ENCODE assay signal across 19 mouse cellular contexts in the genomic region with DNA sequence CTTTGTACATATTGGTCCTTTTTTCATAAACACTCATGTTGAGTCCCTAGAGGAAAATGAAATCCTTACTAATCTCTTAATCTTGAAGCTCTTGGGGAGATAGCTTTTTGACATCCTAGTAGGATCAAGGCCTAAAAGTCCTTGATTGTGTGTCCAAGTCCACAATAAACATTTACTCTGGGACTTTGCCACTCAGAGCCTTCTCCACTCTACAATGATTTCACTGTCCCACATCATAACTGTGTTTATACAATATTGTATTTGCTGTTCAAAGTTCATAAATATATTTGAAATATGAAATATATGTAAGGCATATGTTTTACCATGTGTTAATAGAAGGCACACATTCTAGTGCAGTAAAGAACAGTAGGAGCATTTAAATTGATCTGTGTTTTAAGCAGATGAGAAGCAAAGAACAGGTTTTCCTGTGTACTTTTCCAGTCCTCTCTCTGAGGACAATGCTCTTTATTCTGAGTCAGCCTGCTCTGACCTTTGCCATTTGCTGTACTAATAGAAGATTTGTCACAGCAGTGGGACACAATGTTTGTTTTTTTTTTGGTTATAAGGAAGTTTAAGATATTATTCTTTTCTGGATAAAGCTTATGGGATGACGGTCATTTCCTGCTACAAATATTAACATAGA.
"Had no signal": no experiment of that assay in that cellular context is flagged by ENCODE, and none has a peak within 500 bp of the region (broad histone marks: within the 10 kb centered on the region; RNA-seq: fewer than 3 reads in every experiment).

No protein-coding gene starts in this region.

- H3K9ac ChIP-seq: lung, embryonic 14.5 days; midbrain, embryonic 12.5 days; neural tube, embryonic 13.5 days; neural tube, embryonic 15.5 days had no signal

- H3K4me1 ChIP-seq: midbrain, embryonic 10.5 days; midbrain, embryonic 12.5 days; neural tube, embryonic 13.5 days; neural tube, embryonic 15.5 days had no signal

- ATAC-seq: midbrain, embryonic 16.5 days had no signal

- H3K4me2 ChIP-seq: lung, embryonic 14.5 days; midbrain, embryonic 12.5 days; neural tube, embryonic 13.5 days; neural tube, embryonic 15.5 days had no signal

- H3K27me3 ChIP-seq: midbrain, embryonic 12.5 days; neural tube, embryonic 13.5 days; neural tube, embryonic 15.5 days had no signal

- H3K27ac ChIP-seq: midbrain, embryonic 10.5 days; midbrain, embryonic 12.5 days; neural tube, embryonic 13.5 days; neural tube, embryonic 15.5 days had no signal

- H3K36me3 ChIP-seq: midbrain, embryonic 10.5 days; midbrain, embryonic 12.5 days; neural tube, embryonic 13.5 days; neural tube, embryonic 15.5 days had no signal

- H3K9me3 ChIP-seq: midbrain, embryonic 12.5 days; neural tube, embryonic 13.5 days; neural tube, embryonic 15.5 days had no signal

- H3K4me3 ChIP-seq: midbrain, embryonic 10.5 days; midbrain, embryonic 12.5 days; myocyte; neural tube, embryonic 13.5 days; neural tube, embryonic 15.5 days had no signal

- DNase-seq: lung, adult 18-20 months; lung, embryonic 14.5 days; lung, postnatal 10 days; lung, postnatal 4 days; midbrain, embryonic 14.5 days; retina, postnatal 1 day; right cerebral cortex, adult 18-20 months; right cerebral cortex, postnatal 25 days; right cerebral cortex, postnatal 4 days; spleen, adult 18-20 months; thymus, adult 2 months; thymus, postnatal 25 days; thymus, postnatal 4 days had no signal
